Mouse (Mus musculus) hindbrain, embryonic 11.5 days (tissue): Measurements from ENCODE around the gene Hs3st3b1. TPM values are rescaled to one million over a fixed set of nuclear protein-coding genes. Genes with fewer than 3 reads are reported as not detected.

Experiments used
- ATAC-seq: fragments of 200-750 bp; cut with Nextera tagmentation; 2 replicates; pipeline ENCODE4 v1.8.0; 2017; ENCODE audit warnings: mild to moderate bottlenecking, moderate TSS enrichment, moderate library complexity; ENCODE audit not compliant: low FRiP score
- DNase-seq: peaks from one replicate; pipeline ENCODE4 v3.0.0-alpha.2; 2015; ENCODE audit warnings: low spot score
- H3K27ac ChIP-seq: fragments of 300-500 bp; sonication (generic); 2 replicates; pipeline ENCODE4 v1.5.1; 2014; ENCODE audit warnings: mild to moderate bottlenecking, low read depth, low read length
- H3K27me3 ChIP-seq: fragments of 300-500 bp; sonication (generic); 2 replicates; pipeline ENCODE4 v1.6.1; 2014; ENCODE audit warnings: mild to moderate bottlenecking, low read length, moderate library complexity, mixed read lengths; ENCODE audit not compliant: control insufficient read depth, insufficient read depth
- H3K36me3 ChIP-seq: fragments of 300-500 bp; sonication (generic); 2 replicates; pipeline ENCODE4 v1.6.1; 2014; ENCODE audit warnings: mild to moderate bottlenecking, low read length, moderate library complexity, mixed read lengths; ENCODE audit not compliant: control insufficient read depth, insufficient read depth
- H3K4me1 ChIP-seq: fragments of 300-500 bp; sonication (generic); replicated peaks from 2 replicates; pipeline ENCODE4 v1.6.1; 2014; ENCODE audit warnings: low read length, mixed read lengths; ENCODE audit not compliant: control insufficient read depth, insufficient read depth
- H3K4me2 ChIP-seq: fragments of 300-500 bp; sonication (generic); replicated peaks from 2 replicates; pipeline ENCODE4 v1.6.1; 2014; ENCODE audit warnings: mild to moderate bottlenecking, low read depth, low read length
- H3K4me3 ChIP-seq: fragments of 300-500 bp; sonication (generic); 2 replicates; pipeline ENCODE4 v1.5.1; 2014; ENCODE audit warnings: low read depth, low read length
- H3K9ac ChIP-seq: fragments of 300-500 bp; sonication (generic); 2 replicates; pipeline ENCODE4 v1.6.1; 2014; ENCODE audit warnings: low read depth, low read length
- H3K9me3 ChIP-seq: fragments of 300-500 bp; sonication (generic); 2 replicates; pipeline ENCODE4 v1.6.1; 2016; ENCODE audit warnings: low read length; ENCODE audit not compliant: control insufficient read depth
- WGBS: fragments of 180-500 bp; shearing (Covaris S2); extraction: QIAGEN DNeasy Blood & Tissue Kit; methylation state at CpG from one replicate; pipeline ENCODE4 v1.1.7; 2014; 5-methylcytosine and 5-hydroxymethylcytosine counted together
- polyA plus RNA-seq: library from polyadenylated mRNA; unstranded; fragments of >200 nt; fragmentation: Nextera tagmentation; extraction: Ambion mirVana; gene quantifications from 2 replicates; pipeline ENCODE4 v1.2.1, GENCODE M21; 2014

The Hs3st3b1 gene
- polyA plus RNA-seq, 1 experiment from 2014 or later = 8.9 TPM

DNA sequence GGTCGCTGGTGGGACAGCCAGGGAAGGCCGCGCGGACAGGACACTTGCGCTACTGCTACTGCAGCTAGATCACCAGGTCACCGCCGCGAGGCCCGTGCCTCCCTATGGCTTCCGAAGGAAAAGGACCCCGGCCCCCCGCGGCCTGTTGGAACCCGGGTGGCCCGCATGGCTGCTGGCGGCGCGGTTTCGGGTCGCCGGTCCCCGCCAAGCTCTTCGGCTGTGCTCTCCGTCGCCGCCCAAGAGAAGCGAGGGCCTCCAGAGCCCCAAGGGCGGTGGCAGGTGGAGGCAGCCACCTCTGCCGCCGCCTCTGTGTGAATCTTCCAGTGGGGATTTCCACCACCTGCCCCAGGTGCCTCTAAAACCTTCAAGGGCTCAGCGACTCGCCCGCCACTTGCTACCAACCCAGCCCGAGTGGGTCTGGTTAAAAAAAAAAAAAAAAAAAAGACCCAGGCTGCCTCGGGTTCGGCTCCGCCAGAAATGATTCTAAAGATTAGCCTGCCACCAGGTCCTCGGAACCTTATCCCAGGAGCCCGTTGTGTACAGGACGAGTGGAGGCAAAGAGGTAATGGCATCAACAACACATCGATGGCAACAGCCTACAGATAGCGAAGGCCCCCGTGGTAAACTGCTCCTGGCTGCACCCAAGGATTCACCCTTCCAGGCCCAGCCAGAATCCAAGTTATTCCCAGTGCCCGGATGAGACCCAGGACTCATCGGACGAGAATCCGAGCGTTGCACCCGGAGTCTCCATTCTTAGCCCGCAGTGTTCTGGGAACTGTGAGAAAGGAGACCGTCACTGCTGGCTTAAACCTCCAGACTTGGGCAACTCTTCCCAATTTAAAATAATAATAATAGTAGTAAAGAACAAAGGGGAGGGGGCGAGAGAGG is 2.6 kb downstream of the Hs3st3b1 start:
- Histone ChIP-seq H3K27me3 (peaks cover 12% of the 10 kb centered on the region), H3K4me1 (peaks cover 5% of the 10 kb centered on the region), H3K9ac (peak overlapping the region; percentile 78), H3K4me3 (peak overlapping the region; percentile 73), H3K4me2 (peak overlapping the region; percentile 80), H3K36me3 (no peaks in the 10 kb centered on the region), H3K27ac (peak overlapping the region; percentile 18; the same call in 1 of the 2 replicates), H3K9me3 (no peaks in the 10 kb centered on the region)
- DNase-seq (peak; percentile 68), ATAC-seq (no peak)
- WGBS = 1% methylated on average over 51 of the region's 52 CpGs

GRCm38 (mm10) chr11:63918321-63919105 is 3.6 kb downstream of the Hs3st3b1 start:
- 4% methylated on average over 17 of the region's 17 CpGs for WGBS
- Histone ChIP-seq H3K9me3 (no peaks in the 10 kb centered on the region), H3K4me1 (peaks cover 2% of the 10 kb centered on the region), H3K4me2 (peak overlapping the region; percentile 80), H3K27ac (no peak overlapping the region), H3K9ac (peak overlapping the region; percentile 78), H3K36me3 (no peaks in the 10 kb centered on the region), H3K4me3 (peak overlapping the region; percentile 73), H3K27me3 (peaks cover 3% of the 10 kb centered on the region; the same call in 1 of the 2 replicates)
- ATAC-seq (no peak), DNase-seq (peak; percentile 54)

- ATAC-seq (no peak), DNase-seq (no peak)
- H3K36me3 ChIP-seq = no peaks in the 10 kb centered on the region
- 0 out of 2 replicates have a peak overlapping the region, but pooled peaks have one; percentile 8 for H3K4me2 ChIP-seq
- no peak overlapping the region for H3K9ac ChIP-seq
- peaks cover 3% of the 10 kb centered on the region; the same call in 1 of the 2 replicates for H3K27me3 ChIP-seq
- H3K4me1 ChIP-seq = peaks cover 2% of the 10 kb centered on the region
- no peak overlapping the region for H3K27ac ChIP-seq
- 17% methylated on average over 6 of the region's 6 CpGs for WGBS
- H3K4me3 ChIP-seq = no peak overlapping the region
- no peaks in the 10 kb centered on the region for H3K9me3 ChIP-seq
These were observed 4.5 kb downstream of the Hs3st3b1 start for GRCm38 (mm10) chr11:63917561-63917960.

DNA sequence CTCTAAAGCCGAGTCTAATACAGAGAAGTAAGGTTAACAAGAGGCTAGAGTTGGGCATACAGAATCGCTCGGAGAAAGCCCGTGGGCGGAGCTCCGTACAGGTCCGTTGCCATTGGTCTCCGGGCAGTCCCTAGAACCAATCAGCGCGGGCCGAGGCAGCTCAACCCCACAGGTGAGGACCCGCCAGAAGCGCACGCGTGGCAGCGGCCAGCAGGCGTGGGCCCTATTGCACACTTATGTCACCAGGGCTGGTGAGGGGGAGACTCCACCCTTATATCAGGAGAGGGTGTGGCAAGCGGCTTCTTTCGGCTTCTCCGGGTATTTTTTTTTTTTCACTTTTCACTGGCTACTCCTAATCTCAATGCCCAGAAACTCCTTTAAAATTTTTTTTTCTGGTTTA is 7.7 kb downstream of the Hs3st3b1 start:
- WGBS = 7% methylated on average over 14 of the region's 20 CpGs
- Histone ChIP-seq H3K36me3 (no peaks in the 10 kb centered on the region), H3K27ac (0 out of 2 replicates have a peak overlapping the region, but pooled peaks have one; percentile 36), H3K9me3 (no peaks in the 10 kb centered on the region), H3K4me2 (peak overlapping the region; percentile 34), H3K4me3 (peak overlapping the region; percentile 12), H3K9ac (no peak overlapping the region), H3K4me1 (peaks cover 4% of the 10 kb centered on the region), H3K27me3 (no peaks in the 10 kb centered on the region)
- peak; percentile 79 for DNase-seq
- ATAC-seq = peak; percentile 82

DNA sequence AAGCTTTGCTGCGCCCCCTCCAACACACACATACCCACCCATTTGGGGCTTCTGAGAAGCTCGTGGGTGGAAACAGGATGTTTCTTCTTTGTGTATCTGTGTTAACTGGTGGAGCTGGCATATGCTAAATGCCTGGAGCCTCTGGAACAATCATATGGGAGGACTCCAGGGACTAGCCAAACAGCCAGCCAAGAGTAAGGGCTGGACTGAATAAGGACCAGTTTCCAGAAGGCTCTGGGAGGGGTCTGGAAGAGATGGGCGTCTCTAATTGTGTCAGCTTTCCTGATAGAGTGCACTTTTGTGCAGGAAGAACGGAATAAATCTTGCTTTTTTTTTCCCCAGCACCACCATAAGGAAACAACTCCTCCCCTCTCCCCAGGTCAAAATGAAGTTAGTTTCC is 8.2 kb downstream of the Hs3st3b1 start:
- no peaks in the 10 kb centered on the region for H3K9me3 ChIP-seq
- DNase-seq (no peak), ATAC-seq (peak; percentile 46)
- H3K4me2 ChIP-seq = peak overlapping the region; percentile 34
- H3K4me3 ChIP-seq = peak overlapping the region; percentile 12
- H3K36me3 ChIP-seq = no peaks in the 10 kb centered on the region
- no peaks in the 10 kb centered on the region for H3K27me3 ChIP-seq
- 36% methylated on average over 4 of the region's 4 CpGs for WGBS
- peaks cover 4% of the 10 kb centered on the region for H3K4me1 ChIP-seq
- 0 out of 2 replicates have a peak overlapping the region, but pooled peaks have one; percentile 36 for H3K27ac ChIP-seq
- H3K9ac ChIP-seq = peak overlapping the region; percentile 7; the same call in 1 of the 2 replicates

GRCm38 (mm10) chr11:63911001-63911400 is 11.1 kb downstream of the Hs3st3b1 start:
- Histone ChIP-seq H3K9me3 (no peaks in the 10 kb centered on the region), H3K36me3 (no peaks in the 10 kb centered on the region), H3K4me3 (no peak overlapping the region), H3K27ac (no peak overlapping the region), H3K4me2 (no peak overlapping the region), H3K4me1 (peaks cover 4% of the 10 kb centered on the region), H3K9ac (no peak overlapping the region), H3K27me3 (no peaks in the 10 kb centered on the region)
- ATAC-seq (no peak), DNase-seq (no peak)
- 62% methylated on average over 5 of the region's 5 CpGs for WGBS

DNA sequence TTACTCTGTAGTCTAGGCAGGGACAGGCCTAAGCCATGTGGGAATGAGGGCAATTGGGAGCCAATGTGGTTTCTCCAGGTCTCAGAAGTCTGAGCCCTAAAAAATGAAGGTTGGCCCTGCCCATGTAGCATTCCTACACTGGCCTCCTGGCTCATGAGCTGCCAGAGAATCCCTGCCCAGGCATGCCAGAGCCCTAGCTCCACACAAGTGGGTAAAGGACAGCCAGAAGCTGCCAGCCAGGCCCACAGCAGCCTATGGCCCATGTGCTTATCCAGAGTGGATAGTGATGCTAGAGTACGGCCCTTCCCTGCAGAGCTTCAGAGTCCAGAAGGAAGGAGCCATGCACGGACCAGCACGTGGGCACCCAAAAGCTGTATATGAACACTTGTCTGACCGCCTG is 12.1 kb downstream of the Hs3st3b1 start:
- Histone ChIP-seq H3K9ac (no peak overlapping the region), H3K36me3 (no peaks in the 10 kb centered on the region), H3K4me3 (no peak overlapping the region), H3K9me3 (no peaks in the 10 kb centered on the region), H3K27ac (no peak overlapping the region), H3K27me3 (no peaks in the 10 kb centered on the region), H3K4me1 (peaks cover 4% of the 10 kb centered on the region; the same call in 1 of the 2 replicates), H3K4me2 (no peak overlapping the region)
- no peak for DNase-seq
- WGBS = 90% methylated on average over 4 of the region's 4 CpGs
- ATAC-seq = no peak

GRCm38 (mm10) chr11:63908500-63908899 is 13.6 kb downstream of the Hs3st3b1 start:
- no peak overlapping the region for H3K4me3 ChIP-seq
- H3K9me3 ChIP-seq = no peaks in the 10 kb centered on the region
- no peak for DNase-seq
- no peak for ATAC-seq
- peaks cover 2% of the 10 kb centered on the region; the same call in 1 of the 2 replicates for H3K4me1 ChIP-seq
- H3K9ac ChIP-seq = no peak overlapping the region
- no peak overlapping the region for H3K4me2 ChIP-seq
- H3K27ac ChIP-seq = no peak overlapping the region
- H3K27me3 ChIP-seq = no peaks in the 10 kb centered on the region
- 91% methylated on average over 4 of the region's 4 CpGs for WGBS
- H3K36me3 ChIP-seq = no peaks in the 10 kb centered on the region
